Mouse (Mus musculus) erythroblast, embryonic 14.5 days (primary cell): ENCODE measurements at regions not wholly inside any gene's neighbourhood (a gene's known extent, or its start where the extent isn't known, plus 50 kb on each side); places are given as distances from the start of the nearest gene placed in this dataset.

Source experiments
- H3K27me3 ChIP-seq: 2 replicates; pipeline ENCODE4 v1.6.1; 2012; ENCODE audit warnings: inconsistent platforms; ENCODE audit not compliant: control insufficient read depth
- H3K36me3 ChIP-seq: 2 replicates; pipeline ENCODE4 v1.6.1; 2012; ENCODE audit warnings: mild to moderate bottlenecking, inconsistent platforms; ENCODE audit not compliant: control insufficient read depth
- H3K4me1 ChIP-seq: 2 replicates; pipeline ENCODE4 v1.6.1; 2012; ENCODE audit warnings: inconsistent platforms; ENCODE audit not compliant: control insufficient read depth
- H3K4me3 ChIP-seq: replicated peaks from 2 replicates; pipeline ENCODE3; 2012; ENCODE audit warnings: moderate library complexity, mild to moderate bottlenecking, inconsistent platforms
- H3K9me3 ChIP-seq: 2 replicates; pipeline ENCODE4 v1.6.1; 2012; ENCODE audit warnings: low read length, inconsistent platforms, mixed read lengths; ENCODE audit not compliant: control insufficient read depth
- GATA1 ChIP-seq: IDR thresholded peaks from 2 replicates; pipeline ENCODE4 v1.6.1; 2012; ENCODE audit warnings: low read length, inconsistent platforms, mixed read lengths
- TAL1 ChIP-seq: IDR thresholded peaks from 3 replicates; pipeline ENCODE4 v1.6.1; 2012; ENCODE audit warnings: low read length, inconsistent platforms, mixed read lengths

GRCm38 (mm10) chr15:63050033-63050432 lies 794.9 kb downstream of the Gsdmc2 start:
- TF ChIP-seq GATA1, result no peak
- Histone ChIP-seq H3K9me3 (no peaks in the 10 kb centered on the region), H3K27me3 (no peaks in the 10 kb centered on the region), H3K4me3 (no peak overlapping the region), H3K4me1 (no peaks in the 10 kb centered on the region), H3K36me3 (no peaks in the 10 kb centered on the region)

- no peaks in the 10 kb centered on the region for H3K4me1 ChIP-seq
- TF ChIP-seq GATA1, result no peak
- no peak for TF ChIP-seq TAL1
- no peak overlapping the region for H3K4me3 ChIP-seq
- no peaks in the 10 kb centered on the region for H3K36me3 ChIP-seq
- H3K27me3 ChIP-seq, result no peaks in the 10 kb centered on the region
- H3K9me3 ChIP-seq, result no peaks in the 10 kb centered on the region
These were observed 802.6 kb downstream of the Gsdmc2 start for GRCm38 (mm10) chr15:63042367-63042766.

GRCm38 (mm10) chr15:63036241-63036640 lies 808.7 kb downstream of the Gsdmc2 start:
- no peaks in the 10 kb centered on the region for H3K36me3 ChIP-seq
- H3K27me3 ChIP-seq, result no peaks in the 10 kb centered on the region
- no peak for TF ChIP-seq GATA1
- TF ChIP-seq TAL1, result no peak
- H3K4me3 ChIP-seq, result no peak overlapping the region
- no peaks in the 10 kb centered on the region for H3K4me1 ChIP-seq
- no peaks in the 10 kb centered on the region for H3K9me3 ChIP-seq

GRCm38 (mm10) chr15:63020826-63021225 lies 824.2 kb downstream of the Gsdmc2 start:
- H3K9me3 ChIP-seq, result no peaks in the 10 kb centered on the region
- no peaks in the 10 kb centered on the region for H3K36me3 ChIP-seq
- TF ChIP-seq GATA1 (no peak), TAL1 (no peak)
- no peaks in the 10 kb centered on the region for H3K4me1 ChIP-seq
- no peak overlapping the region for H3K4me3 ChIP-seq
- no peaks in the 10 kb centered on the region for H3K27me3 ChIP-seq

GRCm38 (mm10) chr15:63017966-63018365 lies 827.0 kb downstream of the Gsdmc2 start:
- no peaks in the 10 kb centered on the region for H3K9me3 ChIP-seq

GRCm38 (mm10) chr15:63006471-63007228 lies 838.3 kb downstream of the Gsdmc2 start:
- TF ChIP-seq TAL1 (no peak), GATA1 (no peak)
- Histone ChIP-seq H3K9me3 (no peaks in the 10 kb centered on the region), H3K4me3 (no peak overlapping the region), H3K27me3 (no peaks in the 10 kb centered on the region), H3K36me3 (no peaks in the 10 kb centered on the region), H3K4me1 (no peaks in the 10 kb centered on the region)

More at GRCm38 (mm10) chr15:63017966-63018365, 827.0 kb downstream of the Gsdmc2 start:
- Histone ChIP-seq H3K36me3 (no peaks in the 10 kb centered on the region), H3K27me3 (no peaks in the 10 kb centered on the region), H3K4me1 (no peaks in the 10 kb centered on the region), H3K4me3 (no peak overlapping the region)
- TF ChIP-seq GATA1, result no peak
- no peak for TF ChIP-seq TAL1

GRCm38 (mm10) chr15:62994691-62995090 lies 850.3 kb downstream of the Gsdmc2 start:
- Histone ChIP-seq H3K36me3 (no peaks in the 10 kb centered on the region), H3K27me3 (no peaks in the 10 kb centered on the region), H3K9me3 (no peaks in the 10 kb centered on the region), H3K4me3 (no peak overlapping the region), H3K4me1 (no peaks in the 10 kb centered on the region)
- no peak for TF ChIP-seq GATA1
- TF ChIP-seq TAL1, result no peak

- Histone ChIP-seq H3K9me3 (no peaks in the 10 kb centered on the region), H3K4me3 (no peak overlapping the region), H3K4me1 (no peaks in the 10 kb centered on the region), H3K27me3 (no peaks in the 10 kb centered on the region), H3K36me3 (no peaks in the 10 kb centered on the region)
- TF ChIP-seq GATA1 (no peak), TAL1 (no peak)
These were observed 858.1 kb downstream of the Gsdmc2 start for GRCm38 (mm10) chr15:62986871-62987270.

- TF ChIP-seq GATA1, result no peak
- no peak for TF ChIP-seq TAL1
These were observed 858.8 kb downstream of the Gsdmc2 start for GRCm38 (mm10) chr15:62986147-62986546.

GRCm38 (mm10) chr15:62970566-62970965 lies 874.4 kb downstream of the Gsdmc2 start:
- H3K4me3 ChIP-seq, result no peak overlapping the region
- H3K4me1 ChIP-seq, result no peaks in the 10 kb centered on the region
- H3K27me3 ChIP-seq, result no peaks in the 10 kb centered on the region
- H3K36me3 ChIP-seq, result no peaks in the 10 kb centered on the region
- no peaks in the 10 kb centered on the region for H3K9me3 ChIP-seq
- TF ChIP-seq TAL1 (no peak), GATA1 (no peak)

More at GRCm38 (mm10) chr15:62986147-62986546, 858.8 kb downstream of the Gsdmc2 start:
- Histone ChIP-seq H3K4me1 (no peaks in the 10 kb centered on the region), H3K9me3 (no peaks in the 10 kb centered on the region), H3K4me3 (no peak overlapping the region), H3K27me3 (no peaks in the 10 kb centered on the region), H3K36me3 (no peaks in the 10 kb centered on the region)
